Mouse (Mus musculus) left cerebral cortex, adult 11 months (tissue): ENCODE data around the gene Scnn1b.

Experiments used
- DNase-seq: peaks from one replicate; pipeline ENCODE4 v3.0.0; 2022; ENCODE audit warnings: low spot score

Scnn1b gene

GRCm38 (mm10) chr7:121966169-121966568 lies 101.3 kb downstream of the Scnn1b start:
- DNase-seq: no peak
